Mouse (Mus musculus) forebrain, embryonic 16.5 days (tissue): ENCODE data around the gene Serpina3j. TPM values are rescaled to one million over a fixed set of nuclear protein-coding genes. Genes with fewer than 3 reads are reported as not detected.
"Not testable (repeated sequence)": the region's sequence is repeated elsewhere in the genome, so short reads cannot be mapped to it uniquely, and the experiment has no call there.

Experiments used
- ATAC-seq: fragments of 200-750 bp; cut with Nextera tagmentation; 2 replicates; pipeline ENCODE4 v1.8.0; 2017; ENCODE audit warnings: mild to moderate bottlenecking, moderate library complexity
- H3K27ac ChIP-seq: fragments of 300-500 bp; sonication (generic); 2 replicates; pipeline ENCODE4 v1.5.1; 2014; ENCODE audit warnings: low read length, control low read depth
- H3K27me3 ChIP-seq: fragments of 300-500 bp; sonication (generic); replicated peaks from 2 replicates; pipeline ENCODE4 v1.6.1; 2014; ENCODE audit warnings: low read length; ENCODE audit not compliant: control insufficient read depth, insufficient read depth
- H3K36me3 ChIP-seq: fragments of 300-500 bp; sonication (generic); 2 replicates; pipeline ENCODE4 v1.6.1; 2014; ENCODE audit not compliant: control insufficient read depth, insufficient read depth
- H3K4me1 ChIP-seq: fragments of 300-500 bp; sonication (generic); replicated peaks from 2 replicates; pipeline ENCODE4 v1.6.1; 2014; ENCODE audit warnings: low read length; ENCODE audit not compliant: control insufficient read depth, insufficient read depth
- H3K4me2 ChIP-seq: fragments of 300-500 bp; sonication (generic); 2 replicates; pipeline ENCODE4 v1.6.1; 2014; ENCODE audit warnings: mild to moderate bottlenecking, low read length, control low read depth
- H3K4me3 ChIP-seq: fragments of 300-500 bp; sonication (generic); replicated peaks from 2 replicates; pipeline ENCODE4 v1.5.1; 2014; ENCODE audit warnings: mild to moderate bottlenecking, low read length, control low read depth
- H3K9ac ChIP-seq: fragments of 300-500 bp; sonication (generic); replicated peaks from 2 replicates; pipeline ENCODE4 v1.6.1; 2014; ENCODE audit warnings: low read depth, low read length, control low read depth
- H3K9me3 ChIP-seq: fragments of 300-500 bp; sonication (generic); 2 replicates; pipeline ENCODE4 v1.6.1; 2016; ENCODE audit warnings: low read length; ENCODE audit not compliant: control insufficient read depth
- WGBS: fragments of 180-500 bp; shearing (Covaris S2); extraction: QIAGEN DNeasy Blood & Tissue Kit; methylation state at CpG from one replicate; pipeline ENCODE4 v1.1.7; 2014; 5-methylcytosine and 5-hydroxymethylcytosine counted together
- polyA plus RNA-seq: library from polyadenylated mRNA; unstranded; fragments of >200 nt; fragmentation: Nextera tagmentation; extraction: Ambion mirVana; gene quantifications from 2 replicates; pipeline ENCODE4 v1.2.1, GENCODE M21; 2015

Serpina3j gene
- polyA plus RNA-seq, 1 experiment from 2014 or later, result not detected

DNA sequence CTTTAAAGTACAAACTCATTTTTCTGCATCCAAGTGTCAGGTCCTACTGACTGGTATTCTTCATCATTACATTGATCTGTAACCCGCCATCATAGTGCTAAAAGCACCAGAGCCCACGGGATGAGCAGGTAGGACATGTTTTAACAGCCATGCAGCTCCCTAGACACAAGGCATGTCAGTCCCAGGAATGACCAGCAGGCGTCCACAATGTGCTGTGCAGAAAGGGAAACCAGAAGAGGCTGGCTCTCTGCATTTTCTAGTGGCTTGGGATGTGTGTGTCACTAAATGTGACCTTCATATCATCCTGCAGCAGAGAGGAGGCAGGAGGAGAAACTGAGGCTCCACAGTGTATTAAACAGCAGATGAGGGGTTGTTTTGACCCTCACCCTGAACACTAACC is 37.5 kb downstream of the Serpina3j start:
- not testable (repeated sequence) for H3K9ac ChIP-seq, H3K4me1 ChIP-seq, ATAC-seq, H3K9me3 ChIP-seq, H3K4me3 ChIP-seq, H3K27me3 ChIP-seq, H3K36me3 ChIP-seq, H3K4me2 ChIP-seq, H3K27ac ChIP-seq
- WGBS, result 43% methylated on average over 3 of the region's 3 CpGs

DNA sequence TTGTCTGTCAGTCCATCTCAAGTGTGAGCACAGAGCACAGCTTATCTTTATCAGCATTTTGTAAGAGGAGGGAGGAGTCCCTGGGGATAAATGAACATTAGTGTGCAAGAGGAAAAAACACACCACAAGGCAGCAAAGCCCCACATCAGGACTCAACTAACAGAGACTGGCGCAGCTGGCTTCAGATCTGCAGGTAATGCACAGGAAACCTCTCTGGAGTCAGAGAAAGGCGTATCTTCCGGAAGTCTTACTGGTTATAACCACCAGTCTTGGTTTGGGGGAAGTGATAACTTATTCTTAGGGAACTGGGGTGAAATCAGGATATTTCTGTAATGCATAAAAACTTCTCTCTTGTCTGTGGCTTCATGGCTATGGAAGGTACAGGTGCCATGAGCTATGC is 41.7 kb downstream of the Serpina3j start:
- Histone ChIP-seq H3K4me2 (no peak overlapping the region), H3K36me3 (no peaks in the 10 kb centered on the region), H3K9ac (no peak overlapping the region), H3K9me3 (no peaks in the 10 kb centered on the region), H3K27me3 (no peaks in the 10 kb centered on the region), H3K4me1 (no peaks in the 10 kb centered on the region), H3K27ac (no peak overlapping the region), H3K4me3 (no peak overlapping the region)
- 89% methylated on average over 3 of the region's 3 CpGs for WGBS
- ATAC-seq, result no peak

DNA sequence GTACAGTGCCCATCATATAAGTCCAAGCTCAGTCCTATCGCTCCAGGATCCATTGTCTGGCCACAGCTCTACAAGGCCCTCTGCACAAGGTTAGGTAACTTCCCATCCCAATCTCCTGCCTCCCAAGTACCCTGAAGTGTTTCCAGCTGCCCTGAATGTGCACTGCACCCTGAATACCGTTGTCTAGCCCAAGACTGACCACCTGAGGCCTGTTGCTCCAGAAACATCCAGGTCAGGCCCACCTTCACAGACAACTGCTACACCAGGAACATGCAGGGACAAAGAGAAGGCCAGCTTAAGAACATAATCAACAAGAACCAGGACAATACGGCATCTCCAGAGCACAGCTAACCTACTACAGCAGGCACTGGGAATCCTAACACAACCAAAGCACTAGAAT is 55.6 kb downstream of the Serpina3j start:
- H3K4me2 ChIP-seq, result no peak overlapping the region
- no peak for ATAC-seq
- WGBS, result 88% methylated on average over 3 of the region's 3 CpGs
- H3K27ac ChIP-seq, result no peak overlapping the region
- H3K4me1 ChIP-seq, result no peaks in the 10 kb centered on the region
- H3K9ac ChIP-seq, result no peak overlapping the region
- H3K9me3 ChIP-seq, result no peaks in the 10 kb centered on the region
- H3K36me3 ChIP-seq, result no peaks in the 10 kb centered on the region
- H3K4me3 ChIP-seq, result no peak overlapping the region
- no peaks in the 10 kb centered on the region for H3K27me3 ChIP-seq

Other genes with a start within 250 kb of the Serpina3j start
- not detected in 2 replicates for gene Serpina5, start 213.4 kb upstream of the Serpina3j start, polyA plus RNA-seq
- not detected in 2 replicates for gene Serpina3a, start 201.8 kb upstream of the Serpina3j start, polyA plus RNA-seq
- 0.10 TPM in 1 of 2 replicates, not detected in the other for gene Serpina3b, start 186.6 kb upstream of the Serpina3j start, polyA plus RNA-seq
- gene Serpina3c, start 160.7 kb upstream of the Serpina3j start, polyA plus RNA-seq, result not detected in 2 replicates
- 0.20 TPM in 1 of 2 replicates, not detected in the other for gene Serpina3f, start 100.0 kb upstream of the Serpina3j start, polyA plus RNA-seq
- gene Serpina3g, start 78.3 kb upstream of the Serpina3j start, polyA plus RNA-seq, result not detected in 2 replicates
- not detected in 2 replicates for gene Serpina3i, start 51.4 kb upstream of the Serpina3j start, polyA plus RNA-seq
- gene Serpina3k, start 23.9 kb downstream of the Serpina3j start, polyA plus RNA-seq, result not detected in 2 replicates
- gene Serpina3m, start 23.9 kb downstream of the Serpina3j start, polyA plus RNA-seq, result not detected in 2 replicates
- gene Serpina3n, start 92.2 kb downstream of the Serpina3j start, polyA plus RNA-seq, result 0.22 TPM in 1 of 2 replicates, not detected in the other
- gene Gsc, start 158.8 kb downstream of the Serpina3j start, polyA plus RNA-seq, result not detected in 2 replicates